Mouse (Mus musculus): ENCODE data around the gene Ncoa5. TPM values are rescaled to one million over a fixed set of nuclear protein-coding genes. Genes with fewer than 3 reads are reported as not detected.
A peak's percentile ranks its signal among the peaks of the same experiment; 100 is the strongest.

Gene Ncoa5
- polyA plus RNA-seq, 1 experiment from 2014 or later = 81.2 TPM

DNA sequence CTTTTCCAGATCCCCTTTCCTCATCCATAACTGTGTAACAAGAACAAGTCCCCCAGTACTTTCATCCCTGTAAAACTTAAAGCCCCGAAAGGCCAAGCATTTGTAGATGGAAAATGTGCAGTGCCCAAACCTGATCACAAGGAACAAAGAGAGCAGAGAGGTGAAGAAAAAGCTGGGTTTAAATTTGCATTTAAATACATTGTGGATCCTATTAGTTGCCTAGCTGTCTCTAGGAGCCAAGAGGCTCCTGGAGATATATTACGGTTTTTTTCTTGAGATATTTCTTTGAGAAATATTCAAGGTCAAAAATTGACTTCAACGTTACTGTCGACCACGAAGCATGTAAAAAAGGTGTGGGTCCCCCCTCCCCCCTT is 378 bp upstream of the Ncoa5 start:
- Histone ChIP-seq H3K4me1 (ENCODE audit: control insufficient read depth, insufficient read depth, low read length) (peaks cover 12% of the 10 kb centered on the region), H3K4me2 (ENCODE audit: low read depth, severe bottlenecking) (peak overlapping the region; percentile 77), H3K27ac (replicated peaks; ENCODE audit: low read depth, low read length) (peak overlapping the region; percentile 56; the same call in 1 of the 2 replicates), H3K4me3 (ENCODE audit: low read depth, low read length) (peak overlapping the region; percentile 91; the same call in 1 of the 2 replicates), H3K27me3 (ENCODE audit: control insufficient read depth, insufficient read depth, low read length) (no peaks in the 10 kb centered on the region), H3K9me3 (ENCODE audit: control insufficient read depth, low read length) (no peaks in the 10 kb centered on the region), H3K9ac (ENCODE audit: low read length) (no peak overlapping the region; the same call in 1 of the 2 replicates), H3K36me3 (ENCODE audit: control insufficient read depth, insufficient read depth, low read length) (no peaks in the 10 kb centered on the region)
- 46% methylated on average over 5 of the region's 5 CpGs for WGBS
- no peak for DNase-seq (ENCODE audit: low spot score)
- ATAC-seq (ENCODE audit: insufficient number of reproducible peaks, low FRiP score, low TSS enrichment, low read depth) = 0 out of 2 replicates have a peak, but pooled peaks have one; percentile 1

- WGBS = 59% methylated on average over 6 of the region's 6 CpGs
- ATAC-seq (ENCODE audit: insufficient number of reproducible peaks, low FRiP score, low TSS enrichment, low read depth) (no peak), DNase-seq (ENCODE audit: low spot score) (no peak)
- Histone ChIP-seq H3K9ac (ENCODE audit: low read length) (peak overlapping the region; percentile 12; the same call in 1 of the 2 replicates), H3K4me1 (ENCODE audit: control insufficient read depth, insufficient read depth, low read length) (peaks cover 12% of the 10 kb centered on the region), H3K36me3 (ENCODE audit: control insufficient read depth, insufficient read depth, low read length) (no peaks in the 10 kb centered on the region), H3K9me3 (ENCODE audit: control insufficient read depth, low read length) (no peaks in the 10 kb centered on the region), H3K27ac (replicated peaks; ENCODE audit: low read depth, low read length) (no peak overlapping the region), H3K27me3 (ENCODE audit: control insufficient read depth, insufficient read depth, low read length) (no peaks in the 10 kb centered on the region), H3K4me3 (ENCODE audit: low read depth, low read length) (peak overlapping the region; percentile 91), H3K4me2 (ENCODE audit: low read depth, severe bottlenecking) (peak overlapping the region; percentile 77)
Measured at GRCm38 (mm10) chr2:165033306-165033705, 1.4 kb downstream of the Ncoa5 start.

DNA sequence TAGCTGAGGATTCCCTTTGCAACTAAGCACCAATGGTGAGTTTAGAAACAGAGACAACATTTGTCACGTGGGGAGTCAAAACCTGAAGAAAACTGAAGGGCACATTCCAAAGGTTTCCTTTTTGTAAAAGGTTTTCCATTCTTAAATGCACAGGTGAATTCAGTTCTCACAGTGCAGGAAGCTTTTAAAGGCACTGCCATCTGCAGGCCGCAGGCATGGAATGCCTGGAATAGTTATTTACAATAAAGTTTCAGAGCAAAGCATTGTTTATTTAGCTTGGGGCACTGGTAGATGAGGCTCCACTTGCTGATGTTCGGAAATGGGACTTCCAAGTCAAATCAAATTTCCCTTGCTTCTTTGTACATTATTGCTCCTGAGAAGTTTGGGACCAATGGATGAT is 2.1 kb downstream of the Ncoa5 start:
- Histone ChIP-seq H3K4me1 (ENCODE audit: control insufficient read depth, insufficient read depth, low read length) (peaks cover 12% of the 10 kb centered on the region), H3K4me3 (ENCODE audit: low read depth, low read length) (no peak overlapping the region)
- WGBS = 51% methylated on average over 3 of the region's 3 CpGs

GRCm38 (mm10) chr2:165027163-165027562 is 7.5 kb downstream of the Ncoa5 start:
- H3K9me3 ChIP-seq (ENCODE audit: control insufficient read depth, low read length) = no peaks in the 10 kb centered on the region
- H3K4me1 ChIP-seq (ENCODE audit: control insufficient read depth, insufficient read depth, low read length) = no peaks in the 10 kb centered on the region
- ATAC-seq (ENCODE audit: insufficient number of reproducible peaks, low FRiP score, low TSS enrichment, low read depth) (no peak), DNase-seq (ENCODE audit: low spot score) (no peak)
- no peak overlapping the region for H3K4me2 ChIP-seq (ENCODE audit: low read depth, severe bottlenecking)
- no peaks in the 10 kb centered on the region for H3K36me3 ChIP-seq (ENCODE audit: control insufficient read depth, insufficient read depth, low read length)
- H3K4me3 ChIP-seq (ENCODE audit: low read depth, low read length) = no peak overlapping the region
- no peak overlapping the region for H3K9ac ChIP-seq (ENCODE audit: low read length)
- WGBS = 88% methylated on average over 1 of the region's 1 CpGs
- H3K27me3 ChIP-seq (ENCODE audit: control insufficient read depth, insufficient read depth, low read length) = no peaks in the 10 kb centered on the region
- H3K27ac ChIP-seq (replicated peaks; ENCODE audit: low read depth, low read length) = no peak overlapping the region

More for the DNA sequence above, 2.1 kb downstream of the Ncoa5 start:
- Histone ChIP-seq H3K9me3 (ENCODE audit: control insufficient read depth, low read length) (no peaks in the 10 kb centered on the region), H3K27me3 (ENCODE audit: control insufficient read depth, insufficient read depth, low read length) (no peaks in the 10 kb centered on the region), H3K9ac (ENCODE audit: low read length) (no peak overlapping the region), H3K4me2 (ENCODE audit: low read depth, severe bottlenecking) (no peak overlapping the region), H3K36me3 (ENCODE audit: control insufficient read depth, insufficient read depth, low read length) (no peaks in the 10 kb centered on the region), H3K27ac (replicated peaks; ENCODE audit: low read depth, low read length) (no peak overlapping the region)
- ATAC-seq (ENCODE audit: insufficient number of reproducible peaks, low FRiP score, low TSS enrichment, low read depth) (no peak), DNase-seq (ENCODE audit: low spot score) (no peak)

DNA sequence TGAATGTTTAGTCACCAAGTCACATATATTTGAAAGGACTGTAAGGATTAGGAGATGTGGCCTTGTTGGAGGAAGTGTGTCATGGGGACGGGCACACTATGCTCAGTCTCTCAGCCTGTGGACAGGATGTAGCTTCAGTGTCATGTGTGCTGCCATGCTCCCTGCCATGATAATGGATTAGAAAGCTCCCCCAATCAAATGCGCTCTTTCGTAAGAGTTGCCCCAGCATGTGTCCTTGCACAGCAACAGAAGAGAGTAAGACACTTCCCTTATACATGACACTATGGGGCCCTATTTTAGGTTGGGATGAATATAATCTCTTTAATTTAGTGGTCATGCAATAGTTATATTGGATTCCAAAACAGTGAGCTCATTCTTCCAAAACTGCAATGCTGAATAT is 14.2 kb downstream of the Ncoa5 start:
- peaks cover 7% of the 10 kb centered on the region for H3K36me3 ChIP-seq (ENCODE audit: control insufficient read depth, insufficient read depth, low read length)
- 96% methylated on average over 3 of the region's 3 CpGs for WGBS
- H3K9ac ChIP-seq (ENCODE audit: low read length) = no peak overlapping the region
- ATAC-seq (ENCODE audit: insufficient number of reproducible peaks, low FRiP score, low TSS enrichment, low read depth) (no peak), DNase-seq (ENCODE audit: low spot score) (no peak)
- no peak overlapping the region for H3K4me2 ChIP-seq (ENCODE audit: low read depth, severe bottlenecking)
- H3K4me3 ChIP-seq (ENCODE audit: low read depth, low read length) = no peak overlapping the region
- H3K9me3 ChIP-seq (ENCODE audit: control insufficient read depth, low read length) = no peaks in the 10 kb centered on the region
- no peaks in the 10 kb centered on the region for H3K4me1 ChIP-seq (ENCODE audit: control insufficient read depth, insufficient read depth, low read length)
- H3K27me3 ChIP-seq (ENCODE audit: control insufficient read depth, insufficient read depth, low read length) = no peaks in the 10 kb centered on the region
- no peak overlapping the region for H3K27ac ChIP-seq (replicated peaks; ENCODE audit: low read depth, low read length)

DNA sequence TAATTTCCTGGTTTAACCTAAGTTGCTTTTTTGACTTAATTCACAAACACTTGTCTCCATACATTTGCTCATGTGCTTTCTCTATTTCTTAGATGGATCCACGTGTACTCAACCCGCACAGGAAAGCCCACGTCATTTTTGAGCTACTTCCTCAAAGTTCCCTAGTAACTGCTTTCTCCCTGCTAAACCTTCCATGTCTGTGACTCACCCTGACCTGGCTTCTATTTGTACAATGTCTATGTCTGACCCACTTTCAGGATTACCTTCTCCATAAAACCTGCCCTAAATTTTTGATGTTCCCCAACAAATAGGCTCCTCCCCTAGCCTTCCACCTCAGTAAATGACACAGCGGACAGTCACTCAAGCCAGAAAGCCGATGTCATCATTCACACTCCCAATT is 19.7 kb downstream of the Ncoa5 start:
- H3K4me3 ChIP-seq (ENCODE audit: low read depth, low read length) = no peak overlapping the region
- 91% methylated on average over 5 of the region's 5 CpGs for WGBS
- peaks cover 21% of the 10 kb centered on the region for H3K36me3 ChIP-seq (ENCODE audit: control insufficient read depth, insufficient read depth, low read length)
- H3K9me3 ChIP-seq (ENCODE audit: control insufficient read depth, low read length) = no peaks in the 10 kb centered on the region
- DNase-seq (ENCODE audit: low spot score) (no peak), ATAC-seq (ENCODE audit: insufficient number of reproducible peaks, low FRiP score, low TSS enrichment, low read depth) (no peak)
- no peak overlapping the region for H3K9ac ChIP-seq (ENCODE audit: low read length)
- no peak overlapping the region for H3K27ac ChIP-seq (replicated peaks; ENCODE audit: low read depth, low read length)
- H3K4me1 ChIP-seq (ENCODE audit: control insufficient read depth, insufficient read depth, low read length) = no peaks in the 10 kb centered on the region
- H3K4me2 ChIP-seq (ENCODE audit: low read depth, severe bottlenecking) = no peak overlapping the region
- no peaks in the 10 kb centered on the region for H3K27me3 ChIP-seq (ENCODE audit: control insufficient read depth, insufficient read depth, low read length)

DNA sequence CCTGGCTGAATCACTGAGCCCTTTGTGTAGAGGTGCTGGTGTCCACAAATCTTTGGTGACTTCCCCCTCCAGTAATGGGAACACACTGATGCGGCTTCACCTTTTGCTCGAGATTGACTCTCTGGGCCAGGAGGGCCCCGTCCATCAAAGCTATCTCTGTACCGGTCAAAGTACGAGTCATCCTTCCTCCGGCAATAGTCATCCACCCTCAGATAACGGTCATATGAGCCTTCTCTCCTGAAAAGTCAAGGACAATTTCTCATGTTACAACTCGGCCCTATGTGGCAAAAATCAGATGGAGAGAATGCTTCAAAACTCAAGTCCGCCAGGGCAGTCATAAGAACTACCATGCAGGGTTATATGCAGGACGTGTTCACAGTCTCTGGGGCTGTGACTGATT is 24.3 kb downstream of the Ncoa5 start:
- no peak for DNase-seq (ENCODE audit: low spot score)
- Histone ChIP-seq H3K36me3 (ENCODE audit: control insufficient read depth, insufficient read depth, low read length) (peaks cover 36% of the 10 kb centered on the region), H3K4me3 (ENCODE audit: low read depth, low read length) (no peak overlapping the region), H3K9ac (ENCODE audit: low read length) (no peak overlapping the region), H3K27me3 (ENCODE audit: control insufficient read depth, insufficient read depth, low read length) (no peaks in the 10 kb centered on the region), H3K9me3 (ENCODE audit: control insufficient read depth, low read length) (no peaks in the 10 kb centered on the region), H3K4me2 (ENCODE audit: low read depth, severe bottlenecking) (no peak overlapping the region), H3K27ac (replicated peaks; ENCODE audit: low read depth, low read length) (no peak overlapping the region), H3K4me1 (ENCODE audit: control insufficient read depth, insufficient read depth, low read length) (no peaks in the 10 kb centered on the region)
- ATAC-seq (ENCODE audit: insufficient number of reproducible peaks, low FRiP score, low TSS enrichment, low read depth) = no peak
- WGBS = 87% methylated on average over 10 of the region's 10 CpGs

DNA sequence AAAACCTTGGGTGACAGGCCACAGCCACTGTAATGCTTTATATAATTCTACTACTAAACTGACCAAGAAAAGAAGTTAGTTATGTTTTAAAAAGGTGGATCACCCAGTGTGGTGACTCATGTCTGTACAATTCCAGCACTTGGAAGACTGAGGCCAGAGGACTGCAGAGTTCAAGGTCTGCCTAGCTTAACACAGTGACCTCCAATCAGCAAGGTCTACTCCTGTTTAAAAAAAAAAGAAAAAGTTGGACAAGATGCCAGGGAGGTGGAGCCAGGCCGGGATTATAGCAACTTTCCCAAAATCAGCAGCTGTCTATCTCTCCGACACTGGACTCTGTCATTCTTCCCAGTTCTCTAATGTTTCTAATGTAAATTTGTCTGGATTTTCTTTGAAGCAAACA is 25.1 kb downstream of the Ncoa5 start:
- no peaks in the 10 kb centered on the region for H3K9me3 ChIP-seq (ENCODE audit: control insufficient read depth, low read length)
- WGBS = 93% methylated on average over 2 of the region's 2 CpGs
- peaks cover 40% of the 10 kb centered on the region for H3K36me3 ChIP-seq (ENCODE audit: control insufficient read depth, insufficient read depth, low read length)

GRCm38 (mm10) chr2:165009161-165009560 is 25.5 kb downstream of the Ncoa5 start:
- Histone ChIP-seq H3K9ac (ENCODE audit: low read length) (no peak overlapping the region), H3K9me3 (ENCODE audit: control insufficient read depth, low read length) (no peaks in the 10 kb centered on the region), H3K27ac (replicated peaks; ENCODE audit: low read depth, low read length) (no peak overlapping the region), H3K4me2 (ENCODE audit: low read depth, severe bottlenecking) (no peak overlapping the region), H3K4me3 (ENCODE audit: low read depth, low read length) (no peak overlapping the region), H3K4me1 (ENCODE audit: control insufficient read depth, insufficient read depth, low read length) (no peaks in the 10 kb centered on the region), H3K27me3 (ENCODE audit: control insufficient read depth, insufficient read depth, low read length) (no peaks in the 10 kb centered on the region), H3K36me3 (ENCODE audit: control insufficient read depth, insufficient read depth, low read length) (peaks cover 40% of the 10 kb centered on the region)
- WGBS = 97% methylated on average over 14 of the region's 14 CpGs
- ATAC-seq (ENCODE audit: insufficient number of reproducible peaks, low FRiP score, low TSS enrichment, low read depth) (no peak), DNase-seq (ENCODE audit: low spot score) (no peak)

More for the DNA sequence above, 25.1 kb downstream of the Ncoa5 start:
- no peak overlapping the region for H3K4me3 ChIP-seq (ENCODE audit: low read depth, low read length)
- H3K27me3 ChIP-seq (ENCODE audit: control insufficient read depth, insufficient read depth, low read length) = no peaks in the 10 kb centered on the region
- no peak overlapping the region for H3K27ac ChIP-seq (replicated peaks; ENCODE audit: low read depth, low read length)
- no peak overlapping the region for H3K4me2 ChIP-seq (ENCODE audit: low read depth, severe bottlenecking)
- no peaks in the 10 kb centered on the region for H3K4me1 ChIP-seq (ENCODE audit: control insufficient read depth, insufficient read depth, low read length)
- ATAC-seq (ENCODE audit: insufficient number of reproducible peaks, low FRiP score, low TSS enrichment, low read depth) = no peak
- no peak for DNase-seq (ENCODE audit: low spot score)
- no peak overlapping the region for H3K9ac ChIP-seq (ENCODE audit: low read length)

Data from limb, embryonic 11.5 days (tissue).